Mouse (Mus musculus) stomach, embryonic 14.5 days (tissue): ENCODE data around the gene Alkbh1. TPM values are rescaled to one million over a fixed set of nuclear protein-coding genes. Genes with fewer than 3 reads are reported as not detected.

ENCODE experiments used
- ATAC-seq: fragments of 200-750 bp; cut with Nextera tagmentation; 2 replicates; pipeline ENCODE4 v1.8.0; 2017; ENCODE audit warnings: low read depth, moderate TSS enrichment; ENCODE audit not compliant: insufficient number of reproducible peaks, insufficient read depth, low FRiP score
- H3K27ac ChIP-seq: fragments of 300-500 bp; sonication (generic); 2 replicates; pipeline ENCODE4 v1.5.1; 2014; ENCODE audit warnings: mild to moderate bottlenecking, low read length, moderate library complexity, mixed read lengths
- H3K27me3 ChIP-seq: fragments of 300-500 bp; sonication (generic); 2 replicates; pipeline ENCODE4 v1.6.1; 2014; ENCODE audit warnings: low read length, control low read depth, mixed read lengths; ENCODE audit not compliant: control insufficient read depth, insufficient read depth
- H3K36me3 ChIP-seq: fragments of 300-500 bp; sonication (generic); 2 replicates; pipeline ENCODE4 v1.6.1; 2014; ENCODE audit warnings: mild to moderate bottlenecking, control low read depth, low read length, moderate library complexity, mixed read lengths; ENCODE audit not compliant: control insufficient read depth, insufficient read depth
- H3K4me1 ChIP-seq: fragments of 300-500 bp; sonication (generic); 2 replicates; pipeline ENCODE4 v1.6.1; 2014; ENCODE audit warnings: low read length, control low read depth, mixed read lengths; ENCODE audit not compliant: control insufficient read depth, insufficient read depth
- H3K4me2 ChIP-seq: fragments of 300-500 bp; sonication (generic); replicated peaks from 2 replicates; pipeline ENCODE4 v1.6.1; 2014; ENCODE audit warnings: low read depth, low read length, control low read depth
- H3K4me3 ChIP-seq: fragments of 300-500 bp; sonication (generic); 2 replicates; pipeline ENCODE4 v1.5.1; 2014; ENCODE audit warnings: low read depth, low read length, control low read depth
- H3K9ac ChIP-seq: fragments of 300-500 bp; sonication (generic); replicated peaks from 2 replicates; pipeline ENCODE4 v1.6.1; 2014; ENCODE audit warnings: low read depth, mild to moderate bottlenecking, control low read depth, low read length, moderate library complexity, mixed read lengths
- H3K9me3 ChIP-seq: fragments of 300-500 bp; sonication (generic); 2 replicates; pipeline ENCODE4 v1.6.1; 2016; ENCODE audit warnings: low read depth, low read length, control low read depth; ENCODE audit not compliant: control insufficient read depth
- WGBS: fragments of 180-500 bp; shearing (Covaris S2); extraction: QIAGEN DNeasy Blood & Tissue Kit; methylation state at CpG from one replicate; pipeline ENCODE4 v1.1.7; 2014; 5-methylcytosine and 5-hydroxymethylcytosine counted together
- polyA plus RNA-seq: library from polyadenylated mRNA; unstranded; fragments of >200 nt; fragmentation: Nextera tagmentation; extraction: Ambion mirVana; gene quantifications from 2 replicates; pipeline ENCODE4 v1.2.1, GENCODE M21; 2014

Alkbh1 gene
- polyA plus RNA-seq, 1 experiment from 2014 or later, result 76.9 TPM

DNA sequence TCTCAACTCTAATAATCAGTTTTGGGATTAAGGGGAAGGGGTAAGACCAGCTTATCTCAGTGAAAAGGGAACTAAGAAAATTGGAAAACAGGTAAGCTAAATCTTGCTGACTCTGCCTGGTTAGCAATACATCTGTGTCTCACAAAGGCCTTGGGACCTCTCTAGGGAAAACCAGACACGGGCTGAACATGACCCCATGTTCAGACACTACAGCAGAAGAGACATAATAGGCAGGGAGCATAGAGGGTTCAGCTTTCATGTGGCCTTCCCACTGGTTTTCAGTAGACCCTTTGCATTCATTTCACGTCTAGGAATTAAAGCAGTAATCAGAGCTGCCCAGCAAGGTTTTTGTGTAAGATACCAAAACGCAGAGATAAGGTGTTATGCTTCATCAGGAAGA lies 19.3 kb downstream of the Alkbh1 start:
- 44% methylated on average over 3 of the region's 3 CpGs for WGBS
- Histone ChIP-seq H3K9me3 (no peaks in the 10 kb centered on the region), H3K27ac (no peak overlapping the region), H3K36me3 (peaks cover 30% of the 10 kb centered on the region), H3K4me3 (no peak overlapping the region), H3K4me1 (no peaks in the 10 kb centered on the region), H3K4me2 (no peak overlapping the region), H3K27me3 (no peaks in the 10 kb centered on the region), H3K9ac (no peak overlapping the region)
- no peak for ATAC-seq

DNA sequence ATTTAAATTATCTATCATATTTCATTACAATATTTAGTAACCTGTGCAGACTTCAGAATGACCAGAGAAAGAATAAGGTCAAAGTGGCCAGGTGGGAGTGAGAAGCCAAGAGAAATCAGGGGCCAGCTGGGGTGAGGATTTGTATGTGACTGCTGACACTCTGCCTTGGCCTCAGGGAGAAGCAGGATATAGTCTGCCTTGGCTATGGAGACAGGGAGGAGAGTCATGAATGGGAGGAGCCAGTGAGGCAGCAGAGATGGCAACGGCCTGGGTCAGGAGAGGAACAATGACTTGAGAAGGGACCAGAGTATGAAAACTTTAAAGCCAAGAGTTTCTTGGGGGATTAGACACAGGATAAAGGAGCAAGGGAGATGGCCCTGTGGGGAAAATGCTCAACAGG lies 20.1 kb downstream of the Alkbh1 start:
- no peak for ATAC-seq

DNA sequence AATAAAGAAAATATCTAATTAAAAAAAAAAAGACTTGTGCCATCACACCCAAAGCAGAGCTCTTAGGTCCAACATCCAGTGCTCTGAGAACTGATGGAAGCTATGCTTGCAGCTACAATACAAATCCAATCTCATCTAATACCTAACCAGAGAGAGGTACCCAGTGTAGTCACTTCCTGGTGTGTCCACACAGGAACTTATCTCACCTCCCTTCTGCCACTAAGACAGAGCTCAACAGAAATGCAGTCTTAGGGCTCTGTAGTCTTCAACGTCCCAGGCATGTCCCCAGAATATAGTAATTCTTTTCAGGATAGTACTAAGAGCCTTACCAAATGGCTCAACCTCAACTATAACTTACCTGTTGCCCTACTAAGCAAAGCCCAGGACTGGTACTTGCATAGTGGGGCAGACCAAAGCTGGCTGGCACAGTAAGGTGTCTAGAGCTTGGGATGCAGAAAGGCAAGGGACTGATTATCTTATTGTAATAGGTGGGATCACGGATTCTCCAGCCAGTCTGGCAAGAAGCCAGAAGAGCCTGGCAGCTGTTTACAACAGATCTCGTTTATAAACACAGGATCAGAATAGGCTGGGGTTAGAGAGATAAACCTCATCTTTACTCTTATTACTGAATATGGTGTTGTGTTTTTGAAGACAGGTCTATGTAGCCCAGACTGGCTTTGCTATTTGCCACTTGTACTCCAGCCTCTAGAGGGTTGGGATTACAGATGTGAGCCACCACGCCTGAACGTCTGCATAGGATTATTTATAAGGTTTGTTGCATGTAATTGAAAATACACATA lies 21.9 kb downstream of the Alkbh1 start:
- peaks cover 8% of the 10 kb centered on the region; the same call in 1 of the 2 replicates for H3K36me3 ChIP-seq
- H3K27me3 ChIP-seq, result no peaks in the 10 kb centered on the region
- H3K4me2 ChIP-seq, result no peak overlapping the region
- 59% methylated on average over 5 of the region's 5 CpGs for WGBS
- no peak for ATAC-seq
- H3K4me1 ChIP-seq, result no peaks in the 10 kb centered on the region
- no peak overlapping the region for H3K9ac ChIP-seq
- no peak overlapping the region for H3K4me3 ChIP-seq
- no peaks in the 10 kb centered on the region for H3K9me3 ChIP-seq
- H3K27ac ChIP-seq, result no peak overlapping the region

More for the DNA sequence above, 20.1 kb downstream of the Alkbh1 start:
- H3K36me3 ChIP-seq, result peaks cover 22% of the 10 kb centered on the region
- H3K4me3 ChIP-seq, result no peak overlapping the region
- no peak overlapping the region for H3K4me2 ChIP-seq
- no peaks in the 10 kb centered on the region for H3K27me3 ChIP-seq
- H3K27ac ChIP-seq, result no peak overlapping the region
- no peak overlapping the region for H3K9ac ChIP-seq
- no peaks in the 10 kb centered on the region for H3K9me3 ChIP-seq
- 52% methylated on average over 1 of the region's 1 CpGs for WGBS
- H3K4me1 ChIP-seq, result no peaks in the 10 kb centered on the region

DNA sequence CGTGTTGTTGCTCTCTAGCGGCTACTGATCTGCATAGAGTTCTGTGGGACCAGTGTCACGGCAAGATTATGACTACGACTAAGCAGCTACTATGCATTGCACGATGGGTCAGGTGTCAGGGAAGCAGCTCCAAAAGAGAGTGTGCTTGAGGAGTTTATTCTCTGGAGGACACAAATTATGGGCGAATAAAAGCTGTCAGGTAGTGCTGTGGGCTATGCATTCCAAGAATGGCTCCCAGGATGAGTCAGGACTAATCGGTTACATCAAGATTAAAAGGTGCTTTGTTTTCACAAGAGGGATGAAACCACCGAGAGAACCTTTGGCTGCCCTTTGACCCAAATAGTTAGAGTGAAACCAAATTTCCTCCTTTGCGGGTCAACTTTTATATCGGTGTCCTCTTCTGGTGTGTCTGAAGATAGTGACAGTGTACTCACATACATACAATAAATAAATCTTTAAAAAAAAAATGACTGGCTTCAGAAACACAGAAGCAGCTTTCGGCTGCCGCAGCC lies 23.8 kb downstream of the Alkbh1 start:
- Histone ChIP-seq H3K9ac (no peak overlapping the region), H3K36me3 (peaks cover 3% of the 10 kb centered on the region; the same call in 1 of the 2 replicates), H3K9me3 (no peaks in the 10 kb centered on the region), H3K4me2 (no peak overlapping the region), H3K4me3 (no peak overlapping the region), H3K27ac (no peak overlapping the region), H3K4me1 (no peaks in the 10 kb centered on the region), H3K27me3 (no peaks in the 10 kb centered on the region)
- no peak for ATAC-seq
- WGBS, result 72% methylated on average over 12 of the region's 12 CpGs

DNA sequence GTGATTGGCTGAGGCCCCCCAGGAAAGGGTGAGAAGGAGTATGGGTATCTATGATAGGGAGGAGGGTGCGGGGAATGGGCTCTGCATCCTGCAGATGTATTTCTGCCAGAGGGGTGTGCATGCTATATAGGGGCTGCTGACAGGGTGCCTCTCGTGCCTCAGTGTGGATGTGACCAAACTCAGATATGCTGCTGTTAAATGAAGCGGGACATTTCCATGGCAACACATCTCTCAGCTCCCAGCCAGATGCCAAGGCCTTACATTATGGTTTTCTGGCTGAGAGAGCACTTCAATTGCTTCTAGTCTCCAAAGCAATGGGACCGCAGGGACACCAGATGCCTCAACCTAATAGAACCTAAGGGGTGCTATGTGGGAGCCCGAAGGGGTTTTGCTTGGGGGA lies 24.9 kb downstream of the Alkbh1 start:
- no peaks in the 10 kb centered on the region for H3K9me3 ChIP-seq
- no peaks in the 10 kb centered on the region for H3K4me1 ChIP-seq
- no peaks in the 10 kb centered on the region for H3K27me3 ChIP-seq
- H3K4me2 ChIP-seq, result no peak overlapping the region
- peaks cover 3% of the 10 kb centered on the region; the same call in 1 of the 2 replicates for H3K36me3 ChIP-seq
- WGBS, result 83% methylated on average over 5 of the region's 5 CpGs
- H3K9ac ChIP-seq, result no peak overlapping the region
- H3K4me3 ChIP-seq, result no peak overlapping the region
- ATAC-seq, result no peak
- no peak overlapping the region for H3K27ac ChIP-seq

DNA sequence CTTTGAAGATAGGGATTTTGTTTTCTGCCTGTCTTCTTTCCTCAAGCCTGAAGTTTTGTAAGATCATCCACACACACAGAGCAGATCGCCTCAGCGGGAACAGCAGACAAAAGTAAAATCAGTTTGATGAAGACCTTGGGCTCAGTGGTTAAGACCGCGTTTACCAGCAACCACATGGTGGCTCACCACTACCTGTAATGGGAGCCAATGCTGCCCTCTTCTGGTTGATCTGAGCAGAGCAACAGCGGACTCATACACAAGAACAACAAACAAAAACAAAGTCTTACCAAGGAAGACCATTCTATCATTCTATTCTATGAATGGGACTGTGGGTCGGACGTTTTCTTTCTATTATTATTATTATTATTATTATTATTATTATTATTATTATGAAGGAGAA lies 27.1 kb downstream of the Alkbh1 start:
- no peak overlapping the region for H3K4me3 ChIP-seq
- no peaks in the 10 kb centered on the region for H3K4me1 ChIP-seq
- 32% methylated on average over 7 of the region's 7 CpGs for WGBS
- no peaks in the 10 kb centered on the region for H3K36me3 ChIP-seq
- ATAC-seq, result no peak
- H3K4me2 ChIP-seq, result no peak overlapping the region
- H3K27ac ChIP-seq, result no peak overlapping the region
- no peaks in the 10 kb centered on the region for H3K9me3 ChIP-seq
- H3K27me3 ChIP-seq, result no peaks in the 10 kb centered on the region
- H3K9ac ChIP-seq, result no peak overlapping the region

DNA sequence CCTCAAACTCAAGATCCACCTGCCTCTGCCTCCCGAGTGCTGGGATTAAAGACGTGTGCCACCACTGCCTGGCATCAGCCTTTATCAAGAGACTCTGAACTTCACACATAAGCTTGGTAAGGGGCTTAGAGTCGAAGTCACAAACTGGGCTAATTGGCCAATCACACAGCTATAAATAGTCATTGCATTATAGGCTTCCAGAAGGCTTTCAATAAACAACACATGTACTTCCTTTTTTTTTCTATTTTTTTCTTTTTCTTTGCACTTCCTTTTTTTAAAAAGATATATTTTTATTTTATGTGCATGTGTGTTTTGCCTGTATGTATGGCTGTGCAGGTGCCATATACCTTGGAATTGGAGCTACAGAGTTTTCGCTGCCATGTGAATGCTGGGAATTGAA lies 28.5 kb downstream of the Alkbh1 start:
- H3K27ac ChIP-seq, result no peak overlapping the region
- H3K4me1 ChIP-seq, result no peaks in the 10 kb centered on the region
- no peaks in the 10 kb centered on the region for H3K27me3 ChIP-seq
- H3K4me3 ChIP-seq, result no peak overlapping the region
- no peak overlapping the region for H3K4me2 ChIP-seq
- no peak overlapping the region for H3K9ac ChIP-seq
- H3K9me3 ChIP-seq, result no peaks in the 10 kb centered on the region
- H3K36me3 ChIP-seq, result no peaks in the 10 kb centered on the region
- 76% methylated on average over 4 of the region's 4 CpGs for WGBS
- ATAC-seq, result no peak

DNA sequence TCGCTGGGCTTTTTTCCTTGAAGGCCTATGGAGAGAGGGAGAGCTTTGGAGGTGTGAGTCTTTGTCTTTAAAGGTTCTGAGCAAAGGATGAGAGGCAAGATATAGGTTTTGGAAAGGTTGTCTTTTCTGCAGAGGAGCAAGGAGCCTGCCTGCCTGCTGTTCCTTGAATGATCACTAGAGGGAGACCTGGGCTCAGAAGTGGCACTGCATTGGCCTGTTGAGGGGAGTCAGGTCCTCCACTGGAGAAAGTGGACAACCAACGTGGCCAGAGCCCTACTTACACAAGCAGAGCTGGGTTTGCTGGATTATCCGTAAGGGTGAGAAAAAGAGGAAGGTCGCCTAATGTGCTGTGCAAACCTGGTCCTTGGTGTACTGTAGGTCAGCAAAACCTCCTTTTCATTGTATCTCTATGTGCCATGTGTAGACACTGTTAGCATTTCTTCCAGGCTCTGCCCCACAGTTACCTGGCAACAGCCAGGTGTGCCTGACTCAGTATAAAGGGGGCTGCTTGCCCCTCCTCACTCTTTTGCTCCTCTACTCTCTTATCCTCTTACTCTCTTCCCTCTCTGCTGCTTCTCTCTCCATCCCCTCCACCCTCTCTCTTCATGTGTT lies 30.5 kb downstream of the Alkbh1 start:
- 18% methylated on average over 4 of the region's 4 CpGs for WGBS

More for the DNA sequence above, 30.5 kb downstream of the Alkbh1 start:
- no peak overlapping the region for H3K4me3 ChIP-seq
- H3K27me3 ChIP-seq, result no peaks in the 10 kb centered on the region
- no peaks in the 10 kb centered on the region for H3K36me3 ChIP-seq
- ATAC-seq, result no peak
- H3K9ac ChIP-seq, result no peak overlapping the region
- H3K9me3 ChIP-seq, result no peaks in the 10 kb centered on the region
- H3K27ac ChIP-seq, result no peak overlapping the region
- no peaks in the 10 kb centered on the region for H3K4me1 ChIP-seq
- H3K4me2 ChIP-seq, result no peak overlapping the region
